ENCODE assay signal across 8 mouse cellular contexts in the genomic region with DNA sequence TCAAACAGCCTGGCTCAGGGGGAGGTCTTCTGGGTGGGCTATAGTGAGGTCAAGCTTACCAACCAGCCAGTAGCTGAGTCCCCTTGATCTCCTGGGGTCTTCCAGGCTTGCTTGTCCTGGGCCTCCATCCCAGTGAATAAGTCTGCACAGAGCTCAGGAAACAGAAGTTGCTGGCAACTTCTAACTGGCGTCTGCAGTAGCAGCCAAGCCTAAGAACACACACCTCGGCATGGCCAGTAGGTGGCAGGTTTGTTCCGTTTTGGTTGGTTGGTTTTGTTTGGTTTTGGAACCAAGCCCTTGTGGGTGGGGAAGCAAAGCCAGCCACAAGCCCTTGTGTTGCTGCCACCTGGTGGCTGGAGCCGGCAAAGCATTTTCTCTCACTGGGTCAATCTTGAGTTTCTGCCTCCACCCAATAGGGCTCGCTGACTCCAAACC. TPM values are rescaled to one million over a fixed set of nuclear protein-coding genes. Genes with fewer than 3 reads are reported as not detected.
DNase-seq lines count a peak whose midpoint lies in the region; ATAC-seq and TF ChIP-seq lines count a peak whose summit lies in the region.

No protein-coding gene starts in this region.

- peak overlapping the region; percentile 50; the same call in 1 of the 2 replicates for H3K27ac ChIP-seq in heart, embryonic 11.5 days (ENCODE audit: low read depth, low read length)
- peak overlapping the region; percentile 54; the same call in 1 of the 2 replicates for H3K27ac ChIP-seq in kidney, embryonic 15.5 days
- H3K27ac ChIP-seq in limb, embryonic 15.5 days: peak overlapping the region; percentile 68

- peaks cover 24% of the 10 kb centered on the region for H3K4me1 ChIP-seq in heart, embryonic 11.5 days (ENCODE audit: control insufficient read depth, insufficient read depth, low read length)
- H3K4me1 ChIP-seq in kidney, embryonic 15.5 days: peaks cover 43% of the 10 kb centered on the region
- peaks cover 32% of the 10 kb centered on the region for H3K4me1 ChIP-seq in limb, embryonic 15.5 days

- H3K9me3 ChIP-seq in heart, embryonic 11.5 days (replicated peaks; ENCODE audit: control insufficient read depth, low read length): no peaks in the 10 kb centered on the region
- no peaks in the 10 kb centered on the region for H3K9me3 ChIP-seq in kidney, embryonic 15.5 days (replicated peaks)
- H3K9me3 ChIP-seq in limb, embryonic 15.5 days: no peaks in the 10 kb centered on the region

- DNase-seq in CD4-positive helper T cell, adult 2 months (ENCODE audit: low read depth, low spot score): peak; percentile 94
- DNase-seq in brain, embryonic 14.5 days (ENCODE audit: low read depth): peak; percentile 98
- peak; percentile 93 to 94 for DNase-seq in monocyte, adult 2 months (ENCODE audit: low read depth in 1 of 2, low spot score in 2 of 2)
- DNase-seq in spleen, postnatal 14 days (ENCODE audit: low spot score in 2 of 2): peak; percentile 89 to 95

- H3K9ac ChIP-seq in heart, embryonic 11.5 days (ENCODE audit: low read depth, low read length): peak overlapping the region; percentile 43; the same call in 1 of the 2 replicates
- H3K9ac ChIP-seq in kidney, embryonic 15.5 days: no peak overlapping the region
- H3K9ac ChIP-seq in limb, embryonic 15.5 days: 0 out of 2 replicates have a peak overlapping the region, but pooled peaks have one; percentile 1

- no peak for TF ChIP-seq POLR2A in brain, embryonic 14.5 days (IDR thresholded peaks at IDR 0.05; ENCODE audit: borderline replicate concordance, extremely low read depth, insufficient read depth, insufficient read length, poor library complexity, severe bottlenecking)

- peak overlapping the region; percentile 49 for H3K4me2 ChIP-seq in heart, embryonic 11.5 days
- H3K4me2 ChIP-seq in kidney, embryonic 15.5 days: peak overlapping the region; percentile 42
- peak overlapping the region; percentile 33; the same call in 1 of the 2 replicates for H3K4me2 ChIP-seq in limb, embryonic 15.5 days

- no peak overlapping the region for H3K4me3 ChIP-seq in heart, embryonic 11.5 days (ENCODE audit: low read depth, low read length)
- no peak overlapping the region for H3K4me3 ChIP-seq in kidney, embryonic 15.5 days (replicated peaks)
- H3K4me3 ChIP-seq in limb, embryonic 15.5 days: no peak overlapping the region

- ATAC-seq in erythroid progenitor cell, adult 5-6 weeks (replicated peaks; ENCODE audit: low FRiP score, poor library complexity, severe bottlenecking): peak; percentile 92
- peak; percentile 43; the same call in 1 of the 2 replicates for ATAC-seq in heart, embryonic 11.5 days (replicated peaks; ENCODE audit: insufficient number of reproducible peaks, low FRiP score, low TSS enrichment)
- ATAC-seq in kidney, embryonic 15.5 days (replicated peaks; ENCODE audit: low FRiP score): peak; percentile 79
- ATAC-seq in limb, embryonic 15.5 days (ENCODE audit: insufficient number of reproducible peaks, low FRiP score, low TSS enrichment, low read depth): peak; percentile 45; the same call in 1 of the 2 replicates

- 0% methylated on average over 5 of the region's 5 CpGs for WGBS in heart, embryonic 11.5 days (ENCODE audit: insufficient replicate concordance)
- 2% methylated on average over 5 of the region's 5 CpGs for WGBS in kidney, embryonic 15.5 days
- WGBS in limb, embryonic 15.5 days: under 1% methylated on average over 5 of the region's 5 CpGs

- peaks cover 7% of the 10 kb centered on the region; the same call in 1 of the 2 replicates for H3K27me3 ChIP-seq in heart, embryonic 11.5 days (ENCODE audit: control insufficient read depth, insufficient read depth, low read length)
- no peaks in the 10 kb centered on the region for H3K27me3 ChIP-seq in kidney, embryonic 15.5 days
- H3K27me3 ChIP-seq in limb, embryonic 15.5 days: no peaks in the 10 kb centered on the region

- TF ChIP-seq CTCF in brain, embryonic 14.5 days (IDR thresholded peaks at IDR 0.05; ENCODE audit: borderline replicate concordance, extremely low read depth, insufficient read depth, insufficient read length): peak; percentile 99

- H3K36me3 ChIP-seq in heart, embryonic 11.5 days (ENCODE audit: control insufficient read depth, insufficient read depth, low read length): peaks cover 3% of the 10 kb centered on the region; the same call in 1 of the 2 replicates
- H3K36me3 ChIP-seq in kidney, embryonic 15.5 days: peaks cover 30% of the 10 kb centered on the region
- H3K36me3 ChIP-seq in limb, embryonic 15.5 days: peaks cover 13% of the 10 kb centered on the region; the same call in 1 of the 2 replicates

RNA-seq across cellular contexts. Expression of a gene that starts 5.5 kb away (rescaled TPM):
- 27.1 and 71.0 TPM in 2 replicates for polyA plus RNA-seq in brain, embryonic 14.5 days (2012; rRNA removed)
- total RNA-seq in erythroid progenitor cell, adult 5-6 weeks (2015; ENCODE audit: low replicate concordance): 42.2 and 46.9 TPM in 2 replicates
- total RNA-seq in erythroid progenitor cell, adult 5-6 weeks (2017; ENCODE audit: low replicate concordance): 58.9 and 59.7 TPM in 2 replicates
- 25.0 and 28.9 TPM in 2 replicates for polyA plus RNA-seq in heart, embryonic 11.5 days (2014; fragmentation: Nextera tagmentation; extraction: Ambion mirVana)
- polyA plus RNA-seq in kidney, embryonic 15.5 days (2015; fragmentation: Nextera tagmentation; extraction: Ambion mirVana): 47.2 and 48.8 TPM in 2 replicates
- polyA plus RNA-seq in limb, embryonic 15.5 days (2015; fragmentation: Nextera tagmentation; extraction: Ambion mirVana): 37.8 and 40.2 TPM in 2 replicates

RNA-seq across cellular contexts. Expression of a gene that starts 24.4 kb away (rescaled TPM):
- polyA plus RNA-seq in brain, embryonic 14.5 days (2012; rRNA removed): 0.10 and 0.12 TPM in 2 replicates
- total RNA-seq in erythroid progenitor cell, adult 5-6 weeks (2015; ENCODE audit: low replicate concordance): not detected in 2 replicates
- total RNA-seq in erythroid progenitor cell, adult 5-6 weeks (2017; ENCODE audit: low replicate concordance): not detected in 2 replicates
- 70.4 and 77.2 TPM in 2 replicates for polyA plus RNA-seq in heart, embryonic 11.5 days (2014; fragmentation: Nextera tagmentation; extraction: Ambion mirVana)
- not detected in 2 replicates for polyA plus RNA-seq in kidney, embryonic 15.5 days (2015; fragmentation: Nextera tagmentation; extraction: Ambion mirVana)
- not detected in 2 replicates for polyA plus RNA-seq in limb, embryonic 15.5 days (2015; fragmentation: Nextera tagmentation; extraction: Ambion mirVana)

RNA-seq across cellular contexts. Expression of a gene that starts 26.2 kb away (rescaled TPM):
- polyA plus RNA-seq in brain, embryonic 14.5 days (2012; rRNA removed): 64.9 and 101 TPM in 2 replicates
- 0.84 and 1.1 TPM in 2 replicates for total RNA-seq in erythroid progenitor cell, adult 5-6 weeks (2015; ENCODE audit: low replicate concordance)
- total RNA-seq in erythroid progenitor cell, adult 5-6 weeks (2017; ENCODE audit: low replicate concordance): 1.0 TPM in 1 of 2 replicates, not detected in the other
- 3.1 and 3.7 TPM in 2 replicates for polyA plus RNA-seq in heart, embryonic 11.5 days (2014; fragmentation: Nextera tagmentation; extraction: Ambion mirVana)
- polyA plus RNA-seq in kidney, embryonic 15.5 days (2015; fragmentation: Nextera tagmentation; extraction: Ambion mirVana): 19.3 and 21.6 TPM in 2 replicates
- 11.7 and 11.9 TPM in 2 replicates for polyA plus RNA-seq in limb, embryonic 15.5 days (2015; fragmentation: Nextera tagmentation; extraction: Ambion mirVana)

RNA-seq across cellular contexts. Expression of a gene that starts 55.9 kb away (rescaled TPM):
- 120 and 161 TPM in 2 replicates for polyA plus RNA-seq in brain, embryonic 14.5 days (2012; rRNA removed)
- 27.4 and 30.6 TPM in 2 replicates for total RNA-seq in erythroid progenitor cell, adult 5-6 weeks (2015; ENCODE audit: low replicate concordance)
- total RNA-seq in erythroid progenitor cell, adult 5-6 weeks (2017; ENCODE audit: low replicate concordance): 107 and 211 TPM in 2 replicates
- 103 and 114 TPM in 2 replicates for polyA plus RNA-seq in heart, embryonic 11.5 days (2014; fragmentation: Nextera tagmentation; extraction: Ambion mirVana)
- polyA plus RNA-seq in kidney, embryonic 15.5 days (2015; fragmentation: Nextera tagmentation; extraction: Ambion mirVana): 126 and 131 TPM in 2 replicates
- polyA plus RNA-seq in limb, embryonic 15.5 days (2015; fragmentation: Nextera tagmentation; extraction: Ambion mirVana): 115 and 123 TPM in 2 replicates

Comparison
In these comparisons a context has a peak if more than half of its experiments do, and no peak if none do; other contexts are left out.
1. RNA of a gene that starts 24.4 kb away (polyA plus RNA-seq): 70.4 to 77.2 TPM in heart, embryonic 11.5 days; 0.10 to 0.12 TPM in brain, embryonic 14.5 days, not detected in kidney, embryonic 15.5 days and not detected in limb, embryonic 15.5 days; every median in the first group is over 10 times any median in the second.
2. Peak in every context shown above with its lines, with median percentiles within 50 percentile points of each other: DNase-seq, ATAC-seq, H3K27ac ChIP-seq and H3K4me2 ChIP-seq.